Comparison of ENCODE assay signal across 25 mouse cellular contexts in the genomic region with DNA sequence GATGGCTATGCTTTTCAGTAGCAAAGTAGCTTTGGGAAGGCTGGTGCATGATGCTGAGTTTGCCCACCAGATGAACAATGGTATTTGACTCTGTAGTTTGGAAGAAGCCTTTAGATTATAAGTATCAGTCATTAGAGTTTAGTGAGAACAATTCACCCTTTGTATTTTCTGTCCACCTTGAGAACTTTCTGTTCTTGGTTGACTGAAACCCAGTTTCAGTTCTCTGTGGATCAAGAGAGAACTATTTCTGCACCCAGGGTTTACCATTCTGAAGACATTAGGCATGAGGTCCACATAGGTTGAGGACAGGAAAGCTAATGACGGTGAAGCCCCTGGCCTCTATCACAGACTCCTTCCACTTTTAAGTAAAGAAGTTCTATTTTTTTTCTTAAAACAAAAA.
"Had no signal": no experiment of that assay in that cellular context is flagged by ENCODE, and none has a peak within 500 bp of the region (broad histone marks: within the 10 kb centered on the region; RNA-seq: fewer than 3 reads in every experiment).

No protein-coding gene starts in this region.

- H3K27ac ChIP-seq: heart, embryonic 10.5 days; hindbrain, embryonic 10.5 days; hindbrain, embryonic 12.5 days; hindbrain, embryonic 14.5 days; intestine, embryonic 15.5 days; layer of hippocampus, adult 2 months; left cerebral cortex, adult 2 months; limb, embryonic 10.5 days; limb, embryonic 12.5 days had no signal

- H3K9me3 ChIP-seq: heart, embryonic 10.5 days; heart, embryonic 12.5 days; hindbrain, embryonic 10.5 days; hindbrain, embryonic 12.5 days; intestine, embryonic 15.5 days; limb, embryonic 10.5 days; limb, embryonic 12.5 days had no signal

- H3K36me3 ChIP-seq: heart, embryonic 10.5 days; heart, embryonic 12.5 days; hindbrain, embryonic 10.5 days; intestine, embryonic 15.5 days; limb, embryonic 10.5 days; limb, embryonic 12.5 days had no signal

- H3K4me3 ChIP-seq: heart, embryonic 10.5 days; heart, embryonic 12.5 days; hindbrain, embryonic 10.5 days; hindbrain, embryonic 12.5 days; intestine, embryonic 15.5 days; layer of hippocampus, adult 2 months; left cerebral cortex, adult 2 months; limb, embryonic 10.5 days; limb, embryonic 12.5 days had no signal

- H3K27me3 ChIP-seq: heart, embryonic 12.5 days; hindbrain, embryonic 12.5 days; intestine, embryonic 15.5 days; limb, embryonic 12.5 days had no signal

- H3K9ac ChIP-seq: heart, embryonic 12.5 days; hindbrain, embryonic 12.5 days; hindbrain, embryonic 14.5 days; intestine, embryonic 15.5 days; limb, embryonic 12.5 days had no signal

- H3K4me2 ChIP-seq: heart, embryonic 12.5 days; hindbrain, embryonic 12.5 days; hindbrain, embryonic 14.5 days; intestine, embryonic 15.5 days; limb, embryonic 12.5 days; liver, embryonic 11.5 days had no signal

- H3K4me1 ChIP-seq: heart, embryonic 10.5 days; heart, embryonic 12.5 days; hindbrain, embryonic 10.5 days; hindbrain, embryonic 12.5 days; intestine, embryonic 15.5 days; limb, embryonic 12.5 days had no signal

- ATAC-seq: hindbrain, embryonic 16.5 days; inflammation-experienced regulatory T-cells, adult 6 months; intestine, embryonic 15.5 days; intestine, postnatal 0 days had no signal

- DNase-seq: gastrocnemius, postnatal 10 days; gastrocnemius, postnatal 25 days; heart, adult 18-20 months; heart, postnatal 10 days; heart, postnatal 4 days; kidney, adult 18-20 months; kidney, adult 8-10 months; kidney, postnatal 10 days; kidney, postnatal 25 days; kidney, postnatal 4 days; liver had no signal
